Mouse (Mus musculus): Measurements from ENCODE around the gene Mast4. TPM values are rescaled to one million over a fixed set of nuclear protein-coding genes. Genes with fewer than 3 reads are reported as not detected.

Gene Mast4
- total and polyA plus RNA-seq, 2 experiments, result 0.83 to 5.3 TPM

GRCm38 (mm10) chr13:103052661-103053060 is 281.6 kb downstream of the Mast4 start:
- no peaks in the 10 kb centered on the region for H3K79me2 ChIP-seq (ENCODE audit: control insufficient read depth, insufficient read depth, low read length)
- no peak for DNase-seq (ENCODE audit: extremely low read depth, low read depth, low spot score)
- H3K9ac ChIP-seq (ENCODE audit: low read depth, low read length), result no peak overlapping the region
- WGBS, result 68% methylated on average over 7 of the region's 7 CpGs
- no peaks in the 10 kb centered on the region for H3K36me3 ChIP-seq (ENCODE audit: control insufficient read depth, insufficient read depth, low read length)
- H3K27ac ChIP-seq (replicated peaks; ENCODE audit: insufficient read depth, low read depth, low read length), result no peak overlapping the region
- no peaks in the 10 kb centered on the region for H3K27me3 ChIP-seq (ENCODE audit: control insufficient read depth, insufficient read depth, low read length)
- no peaks in the 10 kb centered on the region for H3K4me1 ChIP-seq (ENCODE audit: control insufficient read depth, insufficient read depth, low read length)
- TF ChIP-seq POLR2A (IDR thresholded peaks at IDR 0.05; ENCODE audit: extremely low read depth, insufficient read depth, low read length), result no peak
- TF ChIP-seq CTCF (IDR thresholded peaks at IDR 0.05; ENCODE audit: low read depth, low read length), result no peak
- H3K4me3 ChIP-seq (ENCODE audit: insufficient read depth, low read depth, low read length), result no peak overlapping the region

DNA sequence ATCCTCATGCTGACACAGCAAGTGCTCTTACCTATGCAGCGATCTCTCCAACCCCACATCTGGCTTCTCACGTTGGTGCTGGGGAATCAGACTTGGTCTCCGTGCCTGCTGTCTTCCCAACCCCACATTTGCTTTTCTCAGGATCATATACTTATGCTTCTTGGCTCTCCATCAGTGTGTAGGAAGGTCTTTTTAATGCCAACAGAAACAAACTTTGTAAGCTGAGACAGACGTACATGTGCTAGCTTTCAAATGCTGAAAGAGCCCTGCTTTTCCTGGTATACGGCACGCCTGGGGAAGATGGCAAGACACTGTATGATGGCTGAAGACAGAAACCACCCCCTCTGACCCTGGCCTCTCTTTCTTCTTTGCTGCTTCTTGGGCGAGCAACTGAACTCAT is 285.3 kb downstream of the Mast4 start:
- no peaks in the 10 kb centered on the region for H3K36me3 ChIP-seq (ENCODE audit: control insufficient read depth, insufficient read depth, low read length)

GRCm38 (mm10) chr13:103043692-103044091 is 290.6 kb downstream of the Mast4 start:
- Histone ChIP-seq H3K4me1 (ENCODE audit: control insufficient read depth, insufficient read depth, low read length) (no peaks in the 10 kb centered on the region), H3K4me3 (ENCODE audit: insufficient read depth, low read depth, low read length) (no peak overlapping the region), H3K36me3 (ENCODE audit: control insufficient read depth, insufficient read depth, low read length) (no peaks in the 10 kb centered on the region)

More for the DNA sequence above, 285.3 kb downstream of the Mast4 start:
- Histone ChIP-seq H3K9ac (ENCODE audit: low read depth, low read length) (no peak overlapping the region), H3K27me3 (ENCODE audit: control insufficient read depth, insufficient read depth, low read length) (no peaks in the 10 kb centered on the region), H3K4me1 (ENCODE audit: control insufficient read depth, insufficient read depth, low read length) (no peaks in the 10 kb centered on the region), H3K79me2 (ENCODE audit: control insufficient read depth, insufficient read depth, low read length) (no peaks in the 10 kb centered on the region), H3K27ac (replicated peaks; ENCODE audit: insufficient read depth, low read depth, low read length) (no peak overlapping the region), H3K4me3 (ENCODE audit: insufficient read depth, low read depth, low read length) (no peak overlapping the region)
- WGBS, result 80% methylated on average over 7 of the region's 7 CpGs
- TF ChIP-seq POLR2A (IDR thresholded peaks at IDR 0.05; ENCODE audit: extremely low read depth, insufficient read depth, low read length) (no peak), CTCF (IDR thresholded peaks at IDR 0.05; ENCODE audit: low read depth, low read length) (no peak)
- DNase-seq (ENCODE audit: extremely low read depth, low read depth, low spot score), result no peak

GRCm38 (mm10) chr13:103043011-103043410 is 291.3 kb downstream of the Mast4 start:
- Histone ChIP-seq H3K36me3 (ENCODE audit: control insufficient read depth, insufficient read depth, low read length) (no peaks in the 10 kb centered on the region), H3K27me3 (ENCODE audit: control insufficient read depth, insufficient read depth, low read length) (no peaks in the 10 kb centered on the region), H3K4me1 (ENCODE audit: control insufficient read depth, insufficient read depth, low read length) (no peaks in the 10 kb centered on the region), H3K9ac (ENCODE audit: low read depth, low read length) (no peak overlapping the region), H3K27ac (replicated peaks; ENCODE audit: insufficient read depth, low read depth, low read length) (no peak overlapping the region), H3K4me3 (ENCODE audit: insufficient read depth, low read depth, low read length) (no peak overlapping the region), H3K79me2 (ENCODE audit: control insufficient read depth, insufficient read depth, low read length) (no peaks in the 10 kb centered on the region)
- TF ChIP-seq CTCF (IDR thresholded peaks at IDR 0.05; ENCODE audit: low read depth, low read length), result no peak
- no peak for TF ChIP-seq POLR2A (IDR thresholded peaks at IDR 0.05; ENCODE audit: extremely low read depth, insufficient read depth, low read length)
- WGBS, result 73% methylated on average over 4 of the region's 4 CpGs
- DNase-seq (ENCODE audit: extremely low read depth, low read depth, low spot score), result no peak

More at GRCm38 (mm10) chr13:103043692-103044091, 290.6 kb downstream of the Mast4 start:
- Histone ChIP-seq H3K79me2 (ENCODE audit: control insufficient read depth, insufficient read depth, low read length) (no peaks in the 10 kb centered on the region), H3K27ac (replicated peaks; ENCODE audit: insufficient read depth, low read depth, low read length) (no peak overlapping the region), H3K9ac (ENCODE audit: low read depth, low read length) (no peak overlapping the region), H3K27me3 (ENCODE audit: control insufficient read depth, insufficient read depth, low read length) (no peaks in the 10 kb centered on the region)
- DNase-seq (ENCODE audit: extremely low read depth, low read depth, low spot score), result no peak
- 88% methylated on average over 9 of the region's 9 CpGs for WGBS
- TF ChIP-seq CTCF (IDR thresholded peaks at IDR 0.05; ENCODE audit: low read depth, low read length) (no peak), POLR2A (IDR thresholded peaks at IDR 0.05; ENCODE audit: extremely low read depth, insufficient read depth, low read length) (no peak)

DNA sequence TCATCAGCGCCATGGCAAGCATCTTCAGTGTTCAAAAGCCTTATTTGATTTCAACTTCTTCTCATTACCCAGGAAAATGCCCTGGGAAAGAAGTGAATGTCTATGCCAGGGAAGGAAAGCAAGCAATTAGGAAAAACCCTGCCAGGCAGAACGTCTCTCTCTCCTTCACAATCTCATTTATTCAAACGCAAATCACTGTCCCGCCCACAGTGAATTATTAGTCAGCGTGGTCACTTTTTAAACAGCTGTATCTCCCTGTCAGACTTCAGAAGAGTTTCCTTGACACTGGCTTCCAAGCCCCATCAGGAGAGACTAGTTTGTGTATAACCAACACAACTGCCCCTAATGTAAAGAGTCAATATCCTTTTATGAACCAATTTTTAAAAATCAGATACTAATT is 296.8 kb downstream of the Mast4 start:
- WGBS, result 66% methylated on average over 5 of the region's 5 CpGs

GRCm38 (mm10) chr13:103029377-103029776 is 304.9 kb downstream of the Mast4 start:
- H3K27me3 ChIP-seq (ENCODE audit: control insufficient read depth, insufficient read depth, low read length), result no peaks in the 10 kb centered on the region
- H3K36me3 ChIP-seq (ENCODE audit: control insufficient read depth, insufficient read depth, low read length), result no peaks in the 10 kb centered on the region
- no peak for DNase-seq (ENCODE audit: extremely low read depth, low read depth, low spot score)
- 82% methylated on average over 5 of the region's 5 CpGs for WGBS
- H3K4me1 ChIP-seq (ENCODE audit: control insufficient read depth, insufficient read depth, low read length), result no peaks in the 10 kb centered on the region
- H3K79me2 ChIP-seq (ENCODE audit: control insufficient read depth, insufficient read depth, low read length), result no peaks in the 10 kb centered on the region
- TF ChIP-seq CTCF (IDR thresholded peaks at IDR 0.05; ENCODE audit: low read depth, low read length), result no peak
- TF ChIP-seq POLR2A (IDR thresholded peaks at IDR 0.05; ENCODE audit: extremely low read depth, insufficient read depth, low read length), result no peak
- no peak overlapping the region for H3K4me3 ChIP-seq (ENCODE audit: insufficient read depth, low read depth, low read length)
- no peak overlapping the region for H3K9ac ChIP-seq (ENCODE audit: low read depth, low read length)
- no peak overlapping the region for H3K27ac ChIP-seq (replicated peaks; ENCODE audit: insufficient read depth, low read depth, low read length)

More for the DNA sequence above, 296.8 kb downstream of the Mast4 start:
- Histone ChIP-seq H3K9ac (ENCODE audit: low read depth, low read length) (no peak overlapping the region), H3K36me3 (ENCODE audit: control insufficient read depth, insufficient read depth, low read length) (no peaks in the 10 kb centered on the region), H3K27me3 (ENCODE audit: control insufficient read depth, insufficient read depth, low read length) (no peaks in the 10 kb centered on the region), H3K27ac (replicated peaks; ENCODE audit: insufficient read depth, low read depth, low read length) (no peak overlapping the region), H3K4me1 (ENCODE audit: control insufficient read depth, insufficient read depth, low read length) (no peaks in the 10 kb centered on the region), H3K79me2 (ENCODE audit: control insufficient read depth, insufficient read depth, low read length) (no peaks in the 10 kb centered on the region), H3K4me3 (ENCODE audit: insufficient read depth, low read depth, low read length) (no peak overlapping the region)
- no peak for DNase-seq (ENCODE audit: extremely low read depth, low read depth, low spot score)
- no peak for TF ChIP-seq POLR2A (IDR thresholded peaks at IDR 0.05; ENCODE audit: extremely low read depth, insufficient read depth, low read length)
- TF ChIP-seq CTCF (IDR thresholded peaks at IDR 0.05; ENCODE audit: low read depth, low read length), result no peak
